Mouse (Mus musculus): ENCODE measurements around the gene Hist1h3d.

Gene Hist1h3d

GRCm38 (mm10) chr13:23622175-23622671, 46.7 kb downstream of the Hist1h3d start, which contains the start of gene Hist1h1e:
TSS of gene Hist1h1e (minus strand) at chr13:23622558.
- DNase-seq (ENCODE audit: low spot score) = peak; percentile 92

- DNase-seq (ENCODE audit: low spot score) = peak; percentile 35
Measured at GRCm38 (mm10) chr13:23622861-23623450, 47.4 kb downstream of the Hist1h3d start.
